Mouse (Mus musculus): Measurements from ENCODE around the gene Gatad2b. TPM values are rescaled to one million over a fixed set of nuclear protein-coding genes. Genes with fewer than 3 reads are reported as not detected.
"Not testable (repeated sequence)": the region's sequence is repeated elsewhere in the genome, so short reads cannot be mapped to it uniquely, and the experiment has no call there.

The Gatad2b gene
- polyA plus RNA-seq, 1 experiment: 70.0 TPM

GRCm38 (mm10) chr3:90335517-90335916 is 42.5 kb downstream of the Gatad2b start:
- H3K4me3 ChIP-seq (ENCODE audit: insufficient read depth, low read length): no peak overlapping the region
- peaks cover 2% of the 10 kb centered on the region; the same call in 1 of the 2 replicates for H3K4me1 ChIP-seq (ENCODE audit: control insufficient read depth, insufficient read depth, low read length)
- TF ChIP-seq POLR2A (IDR thresholded peaks at IDR 0.05; ENCODE audit: low read depth, low read length) (no peak), CTCF (IDR thresholded peaks at IDR 0.05; ENCODE audit: borderline replicate concordance, insufficient read depth, low read length) (no peak)
- no peak overlapping the region for H3K27ac ChIP-seq (ENCODE audit: insufficient read depth, low read length)

DNA sequence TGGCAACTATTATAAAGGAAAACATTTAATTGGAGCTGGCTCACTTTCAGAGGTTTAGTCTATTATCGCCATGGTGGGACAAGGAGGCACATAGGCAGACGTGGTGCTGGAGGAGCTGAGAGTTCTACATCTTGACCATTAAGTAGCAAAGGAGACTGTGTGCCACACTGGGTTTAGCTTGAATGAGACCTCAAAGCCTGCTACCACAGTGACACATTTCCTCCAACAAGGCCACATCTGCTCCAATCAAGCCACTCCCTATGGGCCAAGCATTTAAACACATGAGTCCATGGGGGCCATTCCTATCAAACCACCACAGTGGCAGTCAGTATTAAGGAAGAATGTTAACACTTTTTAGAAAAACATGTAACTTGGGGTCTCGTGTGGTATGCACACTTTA is 45.2 kb downstream of the Gatad2b start:
- Histone ChIP-seq H3K27ac (ENCODE audit: insufficient read depth, low read length) (no peak overlapping the region), H3K4me1 (ENCODE audit: control insufficient read depth, insufficient read depth, low read length) (peaks cover 2% of the 10 kb centered on the region; the same call in 1 of the 2 replicates), H3K4me3 (ENCODE audit: insufficient read depth, low read length) (no peak overlapping the region)
- TF ChIP-seq POLR2A (IDR thresholded peaks at IDR 0.05; ENCODE audit: low read depth, low read length): no peak
- no peak for TF ChIP-seq CTCF (IDR thresholded peaks at IDR 0.05; ENCODE audit: borderline replicate concordance, insufficient read depth, low read length)

DNA sequence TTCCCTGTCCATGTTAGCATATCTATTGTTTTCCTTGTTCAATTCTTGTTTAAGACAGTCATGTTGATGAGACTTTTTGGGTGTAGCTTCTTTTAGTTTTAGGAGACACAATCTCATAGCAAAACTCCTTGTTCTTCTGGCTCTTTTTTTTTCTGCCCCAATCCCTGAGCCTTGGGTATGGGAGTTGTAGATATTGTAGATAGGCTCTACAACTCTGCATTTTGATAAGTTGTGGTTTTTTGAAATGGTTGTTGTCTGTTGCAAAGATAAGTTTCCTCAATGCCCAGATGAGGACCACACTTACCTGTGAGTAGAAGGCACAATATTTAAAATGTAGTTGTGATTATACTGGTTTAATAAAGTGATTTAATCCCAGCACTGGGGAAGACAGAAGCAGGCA is 47.2 kb downstream of the Gatad2b start:
- TF ChIP-seq POLR2A (IDR thresholded peaks at IDR 0.05; ENCODE audit: low read depth, low read length) (no peak), CTCF (IDR thresholded peaks at IDR 0.05; ENCODE audit: borderline replicate concordance, insufficient read depth, low read length) (no peak)
- H3K4me1 ChIP-seq (ENCODE audit: control insufficient read depth, insufficient read depth, low read length): peaks cover 2% of the 10 kb centered on the region; the same call in 1 of the 2 replicates
- no peak overlapping the region for H3K27ac ChIP-seq (ENCODE audit: insufficient read depth, low read length)

DNA sequence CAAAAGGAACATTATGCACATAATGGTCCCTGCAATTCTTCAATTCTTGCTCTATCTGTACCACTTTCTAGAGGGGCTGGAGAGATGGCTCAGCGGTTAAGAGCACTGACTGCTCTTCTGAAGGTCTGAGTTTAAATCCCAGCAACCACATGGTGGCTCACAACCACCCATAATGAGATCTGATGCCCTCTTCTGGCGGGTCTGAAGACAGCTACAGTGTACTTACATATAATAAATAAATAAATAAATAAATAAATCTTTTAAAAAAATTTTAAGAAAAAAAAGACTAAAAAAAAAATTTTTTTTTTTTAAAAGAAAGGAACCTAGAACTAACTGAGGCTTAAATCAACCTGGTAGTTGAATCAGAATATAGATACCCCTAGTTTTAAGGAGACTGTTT is 49.9 kb downstream of the Gatad2b start:
- H3K4me3 ChIP-seq (ENCODE audit: insufficient read depth, low read length); H3K4me1 ChIP-seq (ENCODE audit: control insufficient read depth, insufficient read depth, low read length); H3K27ac ChIP-seq (ENCODE audit: insufficient read depth, low read length): not testable (repeated sequence)

More for the DNA sequence above, 47.2 kb downstream of the Gatad2b start:
- no peak overlapping the region for H3K4me3 ChIP-seq (ENCODE audit: insufficient read depth, low read length)

DNA sequence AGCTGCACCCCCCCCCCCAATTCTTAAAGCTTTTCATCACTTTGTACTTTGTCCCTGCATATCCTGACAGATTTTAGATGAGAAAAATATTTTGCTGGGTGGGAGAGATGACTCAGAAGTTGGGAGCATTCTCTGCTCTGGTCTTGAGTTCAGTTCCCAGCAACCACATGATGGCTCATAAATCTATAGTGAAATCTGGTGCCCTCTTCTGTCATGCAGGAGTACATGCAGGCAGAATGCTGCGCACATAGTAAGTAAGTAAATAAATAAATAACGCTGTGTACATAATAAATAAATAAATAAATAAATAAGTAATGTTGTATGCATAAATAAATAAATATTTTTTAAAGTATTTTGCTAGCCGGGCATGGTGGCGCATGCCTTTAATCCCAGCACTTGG is 54.9 kb downstream of the Gatad2b start:
- TF ChIP-seq CTCF (IDR thresholded peaks at IDR 0.05; ENCODE audit: borderline replicate concordance, insufficient read depth, low read length) (no peak), POLR2A (IDR thresholded peaks at IDR 0.05; ENCODE audit: low read depth, low read length) (no peak)

GRCm38 (mm10) chr3:90357959-90358358 is 65.0 kb downstream of the Gatad2b start:
- H3K27ac ChIP-seq (ENCODE audit: insufficient read depth, low read length): no peak overlapping the region
- no peak for TF ChIP-seq CTCF (IDR thresholded peaks at IDR 0.05; ENCODE audit: borderline replicate concordance, insufficient read depth, low read length)
- TF ChIP-seq POLR2A (IDR thresholded peaks at IDR 0.05; ENCODE audit: low read depth, low read length): no peak

More for the DNA sequence above, 54.9 kb downstream of the Gatad2b start:
- Histone ChIP-seq H3K27ac (ENCODE audit: insufficient read depth, low read length) (no peak overlapping the region), H3K4me3 (ENCODE audit: insufficient read depth, low read length) (no peak overlapping the region), H3K4me1 (ENCODE audit: control insufficient read depth, insufficient read depth, low read length) (no peaks in the 10 kb centered on the region)

GRCm38 (mm10) chr3:90359230-90359629 is 66.3 kb downstream of the Gatad2b start:
- TF ChIP-seq POLR2A (IDR thresholded peaks at IDR 0.05; ENCODE audit: low read depth, low read length) (no peak), CTCF (IDR thresholded peaks at IDR 0.05; ENCODE audit: borderline replicate concordance, insufficient read depth, low read length) (no peak)
- Histone ChIP-seq H3K27ac (ENCODE audit: insufficient read depth, low read length) (no peak overlapping the region), H3K4me3 (ENCODE audit: insufficient read depth, low read length) (no peak overlapping the region), H3K4me1 (ENCODE audit: control insufficient read depth, insufficient read depth, low read length) (no peaks in the 10 kb centered on the region)

More at GRCm38 (mm10) chr3:90357959-90358358, 65.0 kb downstream of the Gatad2b start:
- H3K4me1 ChIP-seq (ENCODE audit: control insufficient read depth, insufficient read depth, low read length): no peaks in the 10 kb centered on the region
- no peak overlapping the region for H3K4me3 ChIP-seq (ENCODE audit: insufficient read depth, low read length)

- Histone ChIP-seq H3K4me3 (ENCODE audit: insufficient read depth, low read length) (no peak overlapping the region), H3K4me1 (ENCODE audit: control insufficient read depth, insufficient read depth, low read length) (no peaks in the 10 kb centered on the region), H3K27ac (ENCODE audit: insufficient read depth, low read length) (no peak overlapping the region)
- no peak for TF ChIP-seq CTCF (IDR thresholded peaks at IDR 0.05; ENCODE audit: borderline replicate concordance, insufficient read depth, low read length)
- no peak for TF ChIP-seq POLR2A (IDR thresholded peaks at IDR 0.05; ENCODE audit: low read depth, low read length)
Measured at GRCm38 (mm10) chr3:90361476-90361875, 68.5 kb downstream of the Gatad2b start.

DNA sequence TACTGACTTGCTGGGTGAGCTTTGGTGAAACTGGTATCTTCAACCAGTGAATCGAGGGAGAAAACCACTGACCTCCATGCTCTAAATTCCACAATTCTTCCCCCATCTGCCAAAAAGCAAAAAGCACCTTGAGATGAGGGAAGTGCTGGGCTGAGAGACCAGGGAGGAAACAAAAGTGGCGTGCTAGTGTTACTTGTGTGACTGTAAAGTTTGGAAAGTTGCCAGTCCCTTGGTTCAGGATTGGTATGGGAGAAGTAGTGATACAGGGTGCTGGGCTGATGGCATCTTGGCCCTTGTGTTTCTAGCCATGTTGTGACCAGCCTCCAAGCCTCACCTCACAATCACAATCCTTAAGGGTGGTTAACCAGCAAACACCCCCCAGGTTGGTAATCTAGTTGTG is 69.4 kb downstream of the Gatad2b start:
- no peak for TF ChIP-seq CTCF (IDR thresholded peaks at IDR 0.05; ENCODE audit: borderline replicate concordance, insufficient read depth, low read length)
- no peak for TF ChIP-seq POLR2A (IDR thresholded peaks at IDR 0.05; ENCODE audit: low read depth, low read length)
- no peak overlapping the region for H3K27ac ChIP-seq (ENCODE audit: insufficient read depth, low read length)
- H3K4me3 ChIP-seq (ENCODE audit: insufficient read depth, low read length): no peak overlapping the region
- no peaks in the 10 kb centered on the region for H3K4me1 ChIP-seq (ENCODE audit: control insufficient read depth, insufficient read depth, low read length)

- H3K4me3 ChIP-seq (ENCODE audit: insufficient read depth, low read length): no peak overlapping the region
- H3K27ac ChIP-seq (ENCODE audit: insufficient read depth, low read length): no peak overlapping the region
- TF ChIP-seq CTCF (IDR thresholded peaks at IDR 0.05; ENCODE audit: borderline replicate concordance, insufficient read depth, low read length) (no peak), POLR2A (IDR thresholded peaks at IDR 0.05; ENCODE audit: low read depth, low read length) (no peak)
- H3K4me1 ChIP-seq (ENCODE audit: control insufficient read depth, insufficient read depth, low read length): no peaks in the 10 kb centered on the region
Measured at GRCm38 (mm10) chr3:90367001-90367632, 74.1 kb downstream of the Gatad2b start.
